Mouse (Mus musculus) liver, embryonic 12.5 days (tissue): ENCODE results near the gene Cdk19. TPM values are rescaled to one million over a fixed set of nuclear protein-coding genes. Genes with fewer than 3 reads are reported as not detected.

Experiments
- ATAC-seq: fragments of 200-750 bp; cut with Nextera tagmentation; 2 replicates; pipeline ENCODE4 v1.8.0; 2017; ENCODE audit warnings: moderate number of reproducible peaks, mild to moderate bottlenecking, moderate library complexity
- H3K27ac ChIP-seq: fragments of 300-500 bp; sonication (generic); 2 replicates; pipeline ENCODE4 v1.5.1; 2016; ENCODE audit warnings: mild to moderate bottlenecking
- H3K27me3 ChIP-seq: fragments of 300-500 bp; sonication (generic); replicated peaks from 2 replicates; pipeline ENCODE4 v1.6.1; 2016; ENCODE audit warnings: mild to moderate bottlenecking, moderate library complexity
- H3K36me3 ChIP-seq: fragments of 300-500 bp; sonication (generic); 2 replicates; pipeline ENCODE4 v1.6.1; 2016; ENCODE audit warnings: mild to moderate bottlenecking, moderate library complexity
- H3K4me1 ChIP-seq: fragments of 300-500 bp; sonication (generic); 2 replicates; pipeline ENCODE4 v1.6.1; 2016
- H3K4me2 ChIP-seq: fragments of 300-500 bp; sonication (generic); 2 replicates; pipeline ENCODE4 v1.6.1; 2016; ENCODE audit warnings: mild to moderate bottlenecking, moderate library complexity
- H3K4me3 ChIP-seq: fragments of 300-500 bp; sonication (generic); 2 replicates; pipeline ENCODE4 v1.5.1; 2016; ENCODE audit warnings: mild to moderate bottlenecking, moderate library complexity
- H3K9ac ChIP-seq: fragments of 300-500 bp; sonication (generic); 2 replicates; pipeline ENCODE4 v1.6.1; 2016; ENCODE audit warnings: mild to moderate bottlenecking, moderate library complexity
- H3K9me3 ChIP-seq: fragments of 300-500 bp; sonication (generic); replicated peaks from 2 replicates; pipeline ENCODE4 v1.6.1; 2016; ENCODE audit warnings: mild to moderate bottlenecking, moderate library complexity
- WGBS: fragments of 180-500 bp; shearing (Covaris S2); methylation state at CpG from one replicate; pipeline ENCODE4 v1.1.7; 2016; ENCODE audit not compliant: insufficient replicate concordance; 5-methylcytosine and 5-hydroxymethylcytosine counted together
- polyA plus RNA-seq: library from polyadenylated mRNA; unstranded; fragments of >200 nt; fragmentation: Nextera tagmentation; extraction: Ambion mirVana; gene quantifications from 2 replicates; pipeline ENCODE4 v1.2.1, GENCODE M21; 2016

Gene Cdk19
- polyA plus RNA-seq, 1 experiment from 2014 or later, result 4.4 TPM

DNA sequence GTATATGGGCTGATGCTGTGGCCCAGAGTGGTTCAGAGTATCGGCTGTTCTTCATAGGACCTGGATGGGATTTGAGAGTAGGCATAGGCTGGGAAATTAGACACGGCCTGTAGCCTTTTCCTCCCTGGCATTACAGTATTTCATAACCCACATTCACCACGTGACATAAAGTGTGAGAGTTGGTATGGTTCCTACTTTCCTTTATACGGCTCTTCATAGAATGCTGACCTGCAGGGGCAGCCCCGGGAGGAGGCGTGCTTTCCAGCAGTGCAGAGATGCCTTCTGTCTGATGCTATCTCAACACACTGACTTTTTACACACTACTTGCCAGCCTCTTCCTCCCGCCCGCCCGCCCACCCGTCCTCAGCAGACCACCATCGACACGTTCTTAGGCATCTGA lies 96.0 kb downstream of the Cdk19 start:
- WGBS, result 41% methylated on average over 12 of the region's 12 CpGs
- Histone ChIP-seq H3K4me2 (no peak overlapping the region), H3K9me3 (no peaks in the 10 kb centered on the region), H3K4me3 (no peak overlapping the region), H3K9ac (no peak overlapping the region), H3K36me3 (no peaks in the 10 kb centered on the region), H3K4me1 (peaks cover 17% of the 10 kb centered on the region), H3K27me3 (no peaks in the 10 kb centered on the region), H3K27ac (no peak overlapping the region)
- no peak for ATAC-seq

DNA sequence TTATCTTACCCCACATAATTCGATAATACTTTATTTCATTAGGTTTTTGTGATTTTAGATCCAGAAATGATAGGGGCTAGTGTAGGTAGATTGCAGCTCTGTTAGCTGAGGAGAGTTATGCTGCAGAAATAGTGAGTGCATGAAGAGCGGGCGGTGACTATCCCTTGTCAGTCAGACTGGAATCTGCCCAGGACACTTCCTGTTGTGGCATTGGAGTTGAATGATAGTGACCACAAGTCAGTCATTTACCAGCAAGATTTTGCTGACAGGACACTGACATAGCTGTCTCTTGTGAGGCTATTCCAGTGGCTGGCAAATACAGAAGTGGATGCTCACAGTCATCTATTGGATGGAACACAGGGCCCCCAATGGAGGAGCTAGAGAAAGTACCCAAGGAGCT lies 97.8 kb downstream of the Cdk19 start:
- Histone ChIP-seq H3K27me3 (no peaks in the 10 kb centered on the region), H3K9me3 (no peaks in the 10 kb centered on the region), H3K9ac (no peak overlapping the region), H3K4me1 (peaks cover 15% of the 10 kb centered on the region), H3K27ac (no peak overlapping the region), H3K4me3 (no peak overlapping the region), H3K4me2 (no peak overlapping the region), H3K36me3 (no peaks in the 10 kb centered on the region)
- ATAC-seq, result no peak
- 43% methylated on average over 3 of the region's 3 CpGs for WGBS

DNA sequence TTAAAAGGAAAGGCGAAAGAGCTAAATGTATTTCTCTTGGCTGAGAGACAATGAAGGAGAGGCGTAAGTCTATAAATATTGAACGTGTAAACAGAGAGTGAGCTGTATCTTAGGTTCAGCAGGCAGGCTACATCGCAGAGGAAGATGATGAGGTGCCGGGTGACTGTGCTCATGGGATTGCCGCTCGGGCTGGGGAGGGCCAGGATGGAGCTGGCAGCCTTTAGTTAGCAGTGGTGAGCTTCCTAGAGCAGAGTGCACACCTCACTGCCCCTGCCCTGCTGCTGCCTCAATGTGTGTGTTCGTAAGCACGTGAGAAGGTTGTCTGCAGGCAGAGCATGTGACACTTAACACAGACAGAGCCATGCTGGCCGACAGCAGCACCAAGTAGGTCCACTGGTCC lies 101.4 kb downstream of the Cdk19 start:
- WGBS, result 81% methylated on average over 10 of the region's 10 CpGs
- Histone ChIP-seq H3K9ac (no peak overlapping the region), H3K9me3 (no peaks in the 10 kb centered on the region), H3K4me3 (no peak overlapping the region), H3K4me1 (0 out of 2 replicates have a peak, but pooled peaks cover 5% of the 10 kb centered on the region), H3K27ac (no peak overlapping the region), H3K4me2 (no peak overlapping the region), H3K36me3 (no peaks in the 10 kb centered on the region), H3K27me3 (no peaks in the 10 kb centered on the region)
- no peak for ATAC-seq

DNA sequence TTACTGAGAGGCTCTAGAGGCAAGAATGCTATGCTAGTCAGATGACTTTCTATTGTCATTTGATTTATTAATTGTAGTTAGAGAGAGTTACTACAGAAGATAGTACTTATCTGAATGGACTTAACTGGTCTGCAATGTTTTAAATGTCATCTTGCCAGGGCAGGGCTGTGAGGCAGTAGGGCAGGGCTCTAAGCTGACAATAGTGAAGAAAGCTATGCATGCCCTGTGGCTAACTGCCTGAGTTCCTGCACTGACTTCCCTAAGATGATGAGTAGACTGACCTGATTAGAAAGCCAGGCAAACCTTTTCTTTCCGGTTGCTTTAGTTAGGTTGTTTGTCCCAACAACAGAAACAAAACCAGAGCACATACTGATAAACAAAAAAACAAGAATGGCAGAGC lies 102.7 kb downstream of the Cdk19 start:
- 49% methylated on average over 1 of the region's 1 CpGs for WGBS
- no peak for ATAC-seq

GRCm38 (mm10) chr10:40443371-40443770 lies 104.0 kb downstream of the Cdk19 start:
- H3K4me1 ChIP-seq, result peaks cover 18% of the 10 kb centered on the region
- WGBS, result 84% methylated on average over 7 of the region's 7 CpGs
- H3K36me3 ChIP-seq, result no peaks in the 10 kb centered on the region
- H3K27ac ChIP-seq, result no peak overlapping the region
- H3K9me3 ChIP-seq, result no peaks in the 10 kb centered on the region
- no peak overlapping the region for H3K9ac ChIP-seq
- no peaks in the 10 kb centered on the region for H3K27me3 ChIP-seq
- H3K4me3 ChIP-seq, result no peak overlapping the region
- ATAC-seq, result no peak
- no peak overlapping the region for H3K4me2 ChIP-seq

More for the DNA sequence above, 102.7 kb downstream of the Cdk19 start:
- Histone ChIP-seq H3K36me3 (no peaks in the 10 kb centered on the region), H3K9ac (no peak overlapping the region), H3K4me3 (no peak overlapping the region), H3K4me1 (peaks cover 7% of the 10 kb centered on the region; the same call in 1 of the 2 replicates), H3K9me3 (no peaks in the 10 kb centered on the region), H3K27ac (no peak overlapping the region), H3K27me3 (no peaks in the 10 kb centered on the region), H3K4me2 (no peak overlapping the region)

DNA sequence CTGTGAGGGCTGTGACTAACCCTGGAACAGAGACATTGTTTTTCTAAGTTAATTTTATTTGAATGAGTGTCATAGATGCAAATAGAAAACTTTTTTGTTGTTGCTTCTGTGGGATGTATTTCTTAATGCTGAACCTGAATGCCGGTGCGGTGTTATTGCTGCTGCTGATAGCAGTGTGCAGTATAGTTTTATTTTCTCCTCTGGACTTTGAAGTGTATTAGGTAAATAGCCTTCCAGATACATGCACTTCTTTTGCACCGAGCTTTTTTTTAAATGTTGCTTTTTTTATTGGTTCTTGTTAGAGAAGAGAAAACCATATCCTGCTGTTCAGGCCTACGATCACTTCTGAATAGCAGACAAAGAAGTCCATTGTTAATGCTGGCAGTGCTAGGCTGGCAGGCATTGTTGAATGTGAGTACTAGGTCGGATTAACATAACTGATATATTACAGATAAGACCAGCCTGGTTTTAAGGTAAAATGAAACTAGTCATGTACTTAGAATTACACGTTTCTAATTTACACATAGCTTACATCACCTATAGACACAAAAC lies 104.5 kb downstream of the Cdk19 start:
- Histone ChIP-seq H3K9me3 (no peaks in the 10 kb centered on the region), H3K27ac (no peak overlapping the region), H3K9ac (no peak overlapping the region), H3K4me1 (peaks cover 18% of the 10 kb centered on the region), H3K4me3 (no peak overlapping the region), H3K27me3 (no peaks in the 10 kb centered on the region), H3K36me3 (no peaks in the 10 kb centered on the region), H3K4me2 (no peak overlapping the region)
- ATAC-seq, result no peak
- WGBS, result 77% methylated on average over 6 of the region's 6 CpGs

- ATAC-seq, result no peak
- H3K9ac ChIP-seq, result no peak overlapping the region
- H3K4me3 ChIP-seq, result no peak overlapping the region
- no peaks in the 10 kb centered on the region for H3K9me3 ChIP-seq
- peaks cover 21% of the 10 kb centered on the region for H3K4me1 ChIP-seq
- H3K4me2 ChIP-seq, result no peak overlapping the region
- 81% methylated on average over 4 of the region's 4 CpGs for WGBS
- H3K27me3 ChIP-seq, result no peaks in the 10 kb centered on the region
- H3K36me3 ChIP-seq, result no peaks in the 10 kb centered on the region
- H3K27ac ChIP-seq, result no peak overlapping the region
These were observed 105.2 kb downstream of the Cdk19 start for GRCm38 (mm10) chr10:40444586-40444985.

- peaks cover 22% of the 10 kb centered on the region for H3K4me1 ChIP-seq
- no peaks in the 10 kb centered on the region for H3K36me3 ChIP-seq
These were observed 106.8 kb downstream of the Cdk19 start for GRCm38 (mm10) chr10:40446088-40446604.

DNA sequence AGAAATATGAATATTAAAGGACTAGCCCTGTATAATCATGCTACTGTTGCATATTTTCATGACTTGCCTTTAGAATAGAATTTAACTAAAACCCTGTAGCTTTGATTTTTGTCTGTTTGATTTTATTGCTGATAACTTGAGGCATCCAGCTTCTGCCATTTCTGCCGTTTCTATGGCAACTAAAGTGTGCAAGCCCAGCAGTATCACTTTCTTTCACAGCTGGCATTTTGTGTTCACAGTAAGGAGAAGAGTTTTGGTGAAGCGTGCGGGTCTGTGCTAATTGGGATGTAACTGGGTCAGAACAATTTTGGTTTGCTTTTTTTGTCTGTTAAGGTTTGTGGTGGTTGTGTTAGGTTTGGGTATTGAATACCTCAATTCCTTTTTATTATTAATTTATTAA lies 107.3 kb downstream of the Cdk19 start:
- Histone ChIP-seq H3K9me3 (no peaks in the 10 kb centered on the region), H3K9ac (no peak overlapping the region), H3K36me3 (no peaks in the 10 kb centered on the region), H3K27ac (no peak overlapping the region), H3K4me3 (no peak overlapping the region), H3K27me3 (no peaks in the 10 kb centered on the region), H3K4me2 (no peak overlapping the region), H3K4me1 (peaks cover 27% of the 10 kb centered on the region)
- ATAC-seq, result no peak
- WGBS, result 80% methylated on average over 3 of the region's 3 CpGs

More at GRCm38 (mm10) chr10:40446088-40446604, 106.8 kb downstream of the Cdk19 start:
- no peaks in the 10 kb centered on the region for H3K27me3 ChIP-seq
- no peak overlapping the region for H3K9ac ChIP-seq
- ATAC-seq, result no peak
- 54% methylated on average over 3 of the region's 3 CpGs for WGBS
- H3K9me3 ChIP-seq, result no peaks in the 10 kb centered on the region
- no peak overlapping the region for H3K4me2 ChIP-seq
- H3K27ac ChIP-seq, result no peak overlapping the region
- H3K4me3 ChIP-seq, result no peak overlapping the region

GRCm38 (mm10) chr10:40447295-40447694 lies 107.9 kb downstream of the Cdk19 start:
- H3K36me3 ChIP-seq, result no peaks in the 10 kb centered on the region
- H3K4me3 ChIP-seq, result no peak overlapping the region
- H3K4me2 ChIP-seq, result no peak overlapping the region
- ATAC-seq, result no peak
- H3K4me1 ChIP-seq, result peaks cover 33% of the 10 kb centered on the region
- 37% methylated on average over 3 of the region's 3 CpGs for WGBS
- no peaks in the 10 kb centered on the region for H3K9me3 ChIP-seq
- H3K27ac ChIP-seq, result peak overlapping the region; percentile 60; the same call in 1 of the 2 replicates
- H3K9ac ChIP-seq, result no peak overlapping the region
- no peaks in the 10 kb centered on the region for H3K27me3 ChIP-seq

DNA sequence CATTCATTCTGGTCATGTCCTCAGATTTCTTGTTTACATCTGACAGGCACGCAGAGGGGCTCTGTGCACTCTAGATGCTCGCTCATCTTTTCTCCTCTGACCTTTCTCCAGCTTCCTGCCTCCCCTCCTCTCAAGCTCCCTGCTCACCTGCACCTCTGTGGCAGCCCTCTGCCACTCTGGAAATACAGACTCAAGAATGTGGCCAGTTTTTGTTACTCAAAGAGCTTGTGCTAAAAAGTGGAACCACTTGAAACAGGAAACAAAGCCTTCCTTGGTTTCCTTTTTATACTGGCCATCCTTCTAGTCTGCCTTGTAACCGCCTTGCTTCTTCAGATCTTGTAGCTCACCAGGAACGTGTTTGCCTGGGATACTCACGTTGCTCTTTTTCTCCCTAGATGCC lies 108.6 kb downstream of the Cdk19 start:
- H3K27ac ChIP-seq, result peak overlapping the region; percentile 56
- 21% methylated on average over 5 of the region's 5 CpGs for WGBS

DNA sequence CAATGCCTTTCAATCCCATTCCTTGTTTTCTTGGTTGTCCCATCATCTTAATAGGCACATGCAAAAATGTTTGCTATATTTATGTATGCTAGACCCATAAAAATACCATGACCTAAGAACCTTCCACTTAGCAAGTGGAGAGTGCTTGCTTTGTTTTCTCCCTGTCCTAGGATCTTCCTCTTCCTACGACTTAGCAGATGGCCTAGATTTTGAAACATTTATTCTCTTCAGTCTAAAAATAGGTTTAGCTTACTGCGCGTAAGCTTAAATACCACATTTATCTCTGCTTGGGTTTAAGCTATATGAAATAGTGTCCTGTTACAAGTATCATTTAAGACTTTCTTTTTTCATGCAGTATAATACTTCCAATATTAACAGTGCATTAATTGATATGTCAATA lies 109.1 kb downstream of the Cdk19 start:
- Histone ChIP-seq H3K27me3 (no peaks in the 10 kb centered on the region), H3K9ac (no peak overlapping the region), H3K4me2 (no peak overlapping the region), H3K9me3 (no peaks in the 10 kb centered on the region), H3K4me1 (peaks cover 35% of the 10 kb centered on the region), H3K36me3 (no peaks in the 10 kb centered on the region), H3K4me3 (no peak overlapping the region), H3K27ac (peak overlapping the region; percentile 56; the same call in 1 of the 2 replicates)
- ATAC-seq, result no peak
- WGBS, result 54% methylated on average over 3 of the region's 3 CpGs

More for the DNA sequence above, 108.6 kb downstream of the Cdk19 start:
- Histone ChIP-seq H3K4me3 (no peak overlapping the region), H3K27me3 (no peaks in the 10 kb centered on the region), H3K36me3 (no peaks in the 10 kb centered on the region), H3K4me1 (peaks cover 35% of the 10 kb centered on the region), H3K4me2 (no peak overlapping the region), H3K9me3 (no peaks in the 10 kb centered on the region), H3K9ac (no peak overlapping the region)
- ATAC-seq, result no peak

GRCm38 (mm10) chr10:40449571-40449970 lies 110.2 kb downstream of the Cdk19 start:
- H3K36me3 ChIP-seq, result no peaks in the 10 kb centered on the region
- WGBS, result 78% methylated on average over 6 of the region's 6 CpGs

More at GRCm38 (mm10) chr10:40449571-40449970, 110.2 kb downstream of the Cdk19 start:
- Histone ChIP-seq H3K4me2 (no peak overlapping the region), H3K9me3 (no peaks in the 10 kb centered on the region), H3K27me3 (no peaks in the 10 kb centered on the region), H3K27ac (no peak overlapping the region), H3K4me1 (peaks cover 35% of the 10 kb centered on the region), H3K4me3 (no peak overlapping the region), H3K9ac (no peak overlapping the region)
- no peak for ATAC-seq
